Mouse (Mus musculus) CD4-positive, CD25-positive, alpha-beta regulatory T cell, adult 9 weeks (primary cell): Measurements from ENCODE around the gene Arfip1. TPM values are rescaled to one million over a fixed set of nuclear protein-coding genes. Genes with fewer than 3 reads are reported as not detected.

Experiments used
- polyA plus RNA-seq: library from polyadenylated mRNA; unstranded; fragments of 100-300 nt; shearing (Covaris generic); gene quantifications from one replicate; pipeline ENCODE4 v1.2.1, GENCODE M21; 2017

Gene Arfip1
- 66.8 TPM for polyA plus RNA-seq

GRCm38 (mm10) chr3:84582023-84582912, at the start of gene Arfip1:
Gene Arfip1 (minus strand): TSS chr3:84582625.

GRCm38 (mm10) chr3:84593274-84593673, 10.8 kb upstream of the Arfip1 start, which contains the start of gene Tigd4:
Gene Tigd4 (plus strand): TSS chr3:84593574.

GRCm38 (mm10) chr3:84480006-84480897, 102.2 kb downstream of the Arfip1 start, which contains the start of gene Fhdc1:
Gene Fhdc1 (minus strand): TSS chr3:84480429.

Other genes with a start within 250 kb of the Arfip1 start
- 4.5 TPM for gene Fhdc1, start 102.2 kb downstream of the Arfip1 start, polyA plus RNA-seq
- not detected for gene Tigd4, start 10.9 kb upstream of the Arfip1 start, polyA plus RNA-seq
- 131 TPM for gene Tmem154, start 83.6 kb upstream of the Arfip1 start, polyA plus RNA-seq
- gene Fbxw7, start 232.6 kb upstream of the Arfip1 start, polyA plus RNA-seq = 14.1 TPM